Mouse (Mus musculus): ENCODE results near the gene Cbx6.

- no peak for TF ChIP-seq POLR2A (IDR thresholded peaks at IDR 0.05; ENCODE audit: insufficient read length, low read depth)
- TF ChIP-seq REST (IDR thresholded peaks at IDR 0.05; ENCODE audit: insufficient read depth, insufficient read length) = no peak
- no peak for TF ChIP-seq E2F4 (IDR thresholded peaks at IDR 0.05; ENCODE audit: insufficient read depth)
Observed at GRCm38 (mm10) chr15:79873995-79874394, 39.5 kb upstream of the Cbx6 start.
